2 mouse cellular contexts compared by ENCODE assay signal in the genomic region with DNA sequence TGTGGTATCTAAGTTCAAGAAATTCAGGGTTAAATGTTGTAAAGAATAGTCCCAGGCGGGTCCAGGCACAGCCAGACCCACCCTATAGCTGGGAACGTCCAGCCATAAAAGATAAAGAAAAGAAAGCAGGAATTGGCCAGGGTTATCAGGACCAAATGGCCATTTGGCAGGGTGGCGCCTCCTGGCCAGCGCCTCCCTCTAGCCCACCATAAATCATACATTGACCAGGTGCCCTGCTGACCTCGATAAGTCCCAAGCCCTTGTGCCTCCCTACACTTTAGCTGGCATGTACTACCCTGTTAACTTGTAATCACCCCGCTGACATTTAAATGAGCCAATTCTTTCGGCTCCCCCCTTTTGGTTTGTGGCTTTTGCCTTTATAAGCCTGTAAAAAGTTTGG.
DNase-seq lines count a peak whose midpoint lies in the region.
"Not testable (repeated sequence)": the region's sequence is repeated elsewhere in the genome, so short reads cannot be mapped to it uniquely, and the experiment has no call there.

No protein-coding gene starts in this region.

- not testable (repeated sequence) for H3K36me3 ChIP-seq in heart, embryonic 10.5 days

- not testable (repeated sequence) for H3K9me3 ChIP-seq in heart, embryonic 10.5 days

- not testable (repeated sequence) for H3K4me3 ChIP-seq in heart, embryonic 10.5 days

- not testable (repeated sequence) for H3K27me3 ChIP-seq in heart, embryonic 10.5 days (ENCODE audit: insufficient read depth, poor library complexity, severe bottlenecking)

- WGBS in heart, embryonic 10.5 days, result 60% methylated on average over 7 of the region's 7 CpGs

- H3K27ac ChIP-seq in heart, embryonic 10.5 days, result not testable (repeated sequence)

- peak; percentile 70 for DNase-seq in heart, adult 11 months
- DNase-seq in heart, embryonic 10.5 days (ENCODE audit: low spot score), result peak; percentile 54

- H3K4me1 ChIP-seq in heart, embryonic 10.5 days, result not testable (repeated sequence)
